Mouse (Mus musculus) C2C12 (cell line): ENCODE measurements around the gene Sebox. TPM values are rescaled to one million over a fixed set of nuclear protein-coding genes. Genes with fewer than 3 reads are reported as not detected.

ENCODE experiments used
- H3K27me3 ChIP-seq: one replicate; pipeline ENCODE4 v1.6.1; 2011; ENCODE audit not compliant: control insufficient read depth, insufficient read depth, insufficient read length
- H3K36me3 ChIP-seq: one replicate; pipeline ENCODE4 v1.6.1; 2011; ENCODE audit not compliant: control insufficient read depth, insufficient read depth
- H3K4me3 ChIP-seq: one replicate; pipeline ENCODE4 v1.5.1; 2011; ENCODE audit warnings: mild to moderate bottlenecking, control low read depth; ENCODE audit not compliant: poor library complexity, insufficient read depth, severe bottlenecking
- H3K79me2 ChIP-seq: one replicate; pipeline ENCODE4 v1.6.1; 2011; ENCODE audit not compliant: control insufficient read depth, insufficient read depth
- H3K79me3 ChIP-seq: one replicate; pipeline ENCODE4 v1.6.1; 2011; ENCODE audit warnings: low read depth, control low read depth
- H3ac ChIP-seq: one replicate; pipeline ENCODE3; 2011; ENCODE audit warnings: low read depth; ENCODE audit not compliant: control insufficient read depth, insufficient read length
- CEBPB ChIP-seq: IDR thresholded peaks from one replicate; pipeline ENCODE4 v1.6.1; 2011; ENCODE audit warnings: low read depth, mild to moderate bottlenecking, control low read depth, moderate library complexity
- CTCF ChIP-seq: IDR thresholded peaks from one replicate; pipeline ENCODE4 v1.5.1; 2011; ENCODE audit not compliant: control insufficient read depth, insufficient read depth, insufficient read length
- FOSL1 ChIP-seq: IDR thresholded peaks from one replicate; pipeline ENCODE4 v1.8.0; 2011; ENCODE audit warnings: mild to moderate bottlenecking, low read length; ENCODE audit not compliant: poor library complexity, insufficient read depth, severe bottlenecking
- MAX ChIP-seq: IDR thresholded peaks from one replicate; pipeline ENCODE4 v1.6.1; 2011; ENCODE audit warnings: mild to moderate bottlenecking, control low read depth
- MYOD1 ChIP-seq: IDR thresholded peaks from one replicate; pipeline ENCODE4 v1.6.1; 2011; ENCODE audit warnings: low read depth; ENCODE audit not compliant: control insufficient read depth, insufficient read length
- MYOG ChIP-seq: IDR thresholded peaks from one replicate; pipeline ENCODE4 v1.6.1; 2011; ENCODE audit not compliant: control insufficient read depth, insufficient read length; ENCODE audit errors: extremely low read depth
- USF1 ChIP-seq: IDR thresholded peaks from one replicate; pipeline ENCODE4 v1.6.1; 2011; ENCODE audit warnings: low read depth, mild to moderate bottlenecking, control low read depth, moderate library complexity
- polyA plus RNA-seq: library from polyadenylated mRNA; unstranded; fragments of >200 nt; fragmentation: generic; extraction: Trizol; gene quantifications from one replicate; pipeline ENCODE4 v1.2.1, GENCODE M21; 2012; ENCODE audit warnings: missing spikeins

The Sebox gene
- polyA plus RNA-seq, 1 experiment: 0.02 TPM

- Histone ChIP-seq H3K27me3 (no peaks in the 10 kb centered on the region), H3ac (peak within 1 kb of the TSS; percentile 95), H3K79me3 (peaks cover 66% of the 10 kb centered on the region), H3K36me3 (peaks cover 30% of the 10 kb centered on the region), H3K79me2 (peaks cover 82% of the 10 kb centered on the region), H3K4me3 (peak within 1 kb of the TSS; percentile 93)
- TF ChIP-seq MYOD1 (no peak), MAX (peak; percentile 83)
Observed at GRCm38 (mm10) chr11:78536080-78536689, 32.9 kb downstream of the Sebox start, which contains the start of the genes Tnfaip1 and Ift20. TSS of gene Tnfaip1 (minus strand) at chr11:78536332. TSS of gene Ift20 (plus strand) at chr11:78536361.

DNA sequence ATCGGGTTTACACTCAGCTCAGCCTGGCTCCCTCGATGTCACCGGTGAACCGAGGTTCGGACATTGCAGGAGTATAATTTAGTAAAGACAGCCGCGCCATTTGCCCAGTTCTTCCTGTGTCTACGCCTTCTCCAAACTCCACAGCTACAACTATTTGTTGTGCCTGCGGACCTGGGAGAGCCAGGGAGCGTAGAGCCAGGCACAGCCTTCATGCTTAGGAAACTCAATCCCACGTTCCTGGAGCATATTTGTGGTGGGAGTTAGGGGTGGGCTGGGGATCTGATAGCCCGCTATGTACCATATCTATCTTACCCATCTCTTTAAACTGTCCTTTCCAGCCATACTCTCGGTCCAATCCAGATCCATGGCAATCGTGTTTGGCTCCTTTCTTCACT, 33.4 kb downstream of the Sebox start:
- Histone ChIP-seq H3ac (peak overlapping the region; percentile 87), H3K79me2 (peaks cover 77% of the 10 kb centered on the region), H3K79me3 (peaks cover 63% of the 10 kb centered on the region), H3K36me3 (peaks cover 35% of the 10 kb centered on the region), H3K27me3 (no peaks in the 10 kb centered on the region), H3K4me3 (peak overlapping the region; percentile 93)
- no peak for TF ChIP-seq MYOG
- no peak for TF ChIP-seq FOSL1
- TF ChIP-seq CEBPB: no peak
- no peak for TF ChIP-seq MYOD1
- TF ChIP-seq MAX: no peak
- no peak for TF ChIP-seq CTCF
- TF ChIP-seq USF1: no peak

GRCm38 (mm10) chr11:78540358-78540757, 37.1 kb downstream of the Sebox start:
- no peaks in the 10 kb centered on the region for H3K27me3 ChIP-seq
- H3K36me3 ChIP-seq: peaks cover 69% of the 10 kb centered on the region
- H3ac ChIP-seq: no peak overlapping the region
- H3K79me2 ChIP-seq: peaks cover 64% of the 10 kb centered on the region
- peaks cover 51% of the 10 kb centered on the region for H3K79me3 ChIP-seq
- H3K4me3 ChIP-seq: no peak overlapping the region
- TF ChIP-seq MAX: no peak
- no peak for TF ChIP-seq MYOG
- no peak for TF ChIP-seq USF1
- no peak for TF ChIP-seq CEBPB
- no peak for TF ChIP-seq CTCF
- TF ChIP-seq FOSL1: no peak
- TF ChIP-seq MYOD1: no peak

GRCm38 (mm10) chr11:78544449-78545111, 41.3 kb downstream of the Sebox start:
- Histone ChIP-seq H3K36me3 (peaks cover 72% of the 10 kb centered on the region), H3ac (no peak overlapping the region), H3K4me3 (no peak overlapping the region), H3K27me3 (no peaks in the 10 kb centered on the region), H3K79me3 (peaks cover 59% of the 10 kb centered on the region), H3K79me2 (peaks cover 67% of the 10 kb centered on the region)
- no peak for TF ChIP-seq MYOD1

DNA sequence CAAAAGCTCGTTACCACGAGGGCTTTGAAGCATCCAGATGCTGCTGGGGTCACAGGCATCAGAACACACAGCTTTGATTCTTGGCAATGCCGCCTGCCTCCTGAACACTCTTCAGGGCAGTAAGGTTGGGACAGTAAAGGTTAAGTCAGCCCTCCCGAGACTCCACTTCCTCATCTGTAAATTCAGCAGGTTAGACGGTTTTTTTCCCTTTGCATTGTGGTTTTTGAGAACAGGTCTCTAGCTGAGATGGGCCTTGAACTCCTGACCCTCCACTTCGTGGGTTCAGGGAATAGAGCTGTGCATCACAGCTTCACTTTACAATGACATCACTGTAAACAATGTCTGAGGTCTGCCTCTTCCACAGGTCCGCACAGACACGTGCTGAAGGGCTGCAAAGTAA, 41.9 kb downstream of the Sebox start:
- TF ChIP-seq MAX: no peak
- TF ChIP-seq MYOG: no peak
- no peak for TF ChIP-seq CTCF
- no peak for TF ChIP-seq USF1
- no peak for TF ChIP-seq MYOD1
- no peak for TF ChIP-seq CEBPB
- peaks cover 66% of the 10 kb centered on the region for H3K36me3 ChIP-seq
- H3K27me3 ChIP-seq: no peaks in the 10 kb centered on the region
- no peak overlapping the region for H3ac ChIP-seq
- H3K4me3 ChIP-seq: no peak overlapping the region
- peaks cover 59% of the 10 kb centered on the region for H3K79me3 ChIP-seq
- H3K79me2 ChIP-seq: peaks cover 72% of the 10 kb centered on the region

GRCm38 (mm10) chr11:78547718-78548460, 44.6 kb downstream of the Sebox start:
- TF ChIP-seq MYOD1 (no peak), USF1 (no peak), FOSL1 (no peak), CTCF (no peak), CEBPB (no peak), MAX (no peak), MYOG (no peak)
- H3K4me3 ChIP-seq: no peak overlapping the region
- H3K27me3 ChIP-seq: no peaks in the 10 kb centered on the region
- H3K79me3 ChIP-seq: peaks cover 56% of the 10 kb centered on the region
- H3ac ChIP-seq: no peak overlapping the region
- H3K79me2 ChIP-seq: peaks cover 74% of the 10 kb centered on the region
- peaks cover 39% of the 10 kb centered on the region for H3K36me3 ChIP-seq
